Mouse (Mus musculus): ENCODE measurements at regions not wholly inside any gene's neighbourhood (a gene's known extent, or its start where the extent isn't known, plus 50 kb on each side); places are given as distances from the start of the nearest gene placed in this dataset.

DNA sequence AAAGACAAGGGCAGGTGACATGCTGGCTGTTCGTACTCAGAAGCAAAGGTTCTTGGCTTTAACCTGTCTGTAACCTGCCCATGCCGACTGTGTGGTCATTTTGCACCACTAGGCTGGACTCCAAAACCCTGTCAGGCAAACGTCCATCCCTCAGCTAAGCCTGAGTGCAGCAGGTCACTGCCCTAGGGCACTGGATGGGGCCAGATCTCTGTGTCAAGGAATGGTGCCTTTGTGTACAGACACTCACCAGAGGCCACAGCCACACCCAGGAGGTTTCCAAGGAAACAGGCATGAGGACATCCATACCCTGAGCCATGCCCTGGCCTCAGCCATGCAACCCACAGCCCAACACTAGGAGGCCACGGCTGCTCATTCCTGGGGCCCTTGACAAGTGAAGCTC, 149.7 kb upstream of the Cdh4 start:
- in situ Hi-C loops (cut with MboI; ENCODE audit: unreplicated experiment in 2 of 2) = no loop called here

GRCm38 (mm10) chr2:179293114-179293513, 149.1 kb upstream of the Cdh4 start:
- in situ Hi-C loops (cut with MboI; ENCODE audit: unreplicated experiment in 2 of 2) = no loop called here

DNA sequence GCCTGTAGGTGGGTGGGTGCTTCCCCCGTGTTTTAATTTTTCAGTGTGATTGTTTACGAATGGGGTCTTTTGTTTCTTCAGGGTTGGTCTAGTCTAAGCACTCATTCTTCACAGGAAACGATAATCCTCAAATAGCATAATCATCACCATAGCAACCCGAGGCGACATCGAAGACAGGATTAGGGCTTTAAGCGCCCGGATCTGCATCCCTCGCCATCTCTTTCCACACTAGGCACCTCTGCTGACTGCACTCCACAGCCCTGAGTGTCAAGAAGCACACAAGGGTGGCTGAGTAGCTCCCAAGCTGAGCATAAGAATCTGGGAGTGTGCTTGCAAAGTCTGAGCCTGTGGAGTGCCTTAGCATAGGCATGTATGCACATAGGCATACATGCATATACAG, 145.2 kb upstream of the Cdh4 start:
- in situ Hi-C loops (cut with MboI; ENCODE audit: unreplicated experiment in 2 of 2) = no loop called here

GRCm38 (mm10) chr2:179303765-179304164, 138.5 kb upstream of the Cdh4 start:
- in situ Hi-C loops (cut with MboI; ENCODE audit: unreplicated experiment in 2 of 2) = no loop called here

DNA sequence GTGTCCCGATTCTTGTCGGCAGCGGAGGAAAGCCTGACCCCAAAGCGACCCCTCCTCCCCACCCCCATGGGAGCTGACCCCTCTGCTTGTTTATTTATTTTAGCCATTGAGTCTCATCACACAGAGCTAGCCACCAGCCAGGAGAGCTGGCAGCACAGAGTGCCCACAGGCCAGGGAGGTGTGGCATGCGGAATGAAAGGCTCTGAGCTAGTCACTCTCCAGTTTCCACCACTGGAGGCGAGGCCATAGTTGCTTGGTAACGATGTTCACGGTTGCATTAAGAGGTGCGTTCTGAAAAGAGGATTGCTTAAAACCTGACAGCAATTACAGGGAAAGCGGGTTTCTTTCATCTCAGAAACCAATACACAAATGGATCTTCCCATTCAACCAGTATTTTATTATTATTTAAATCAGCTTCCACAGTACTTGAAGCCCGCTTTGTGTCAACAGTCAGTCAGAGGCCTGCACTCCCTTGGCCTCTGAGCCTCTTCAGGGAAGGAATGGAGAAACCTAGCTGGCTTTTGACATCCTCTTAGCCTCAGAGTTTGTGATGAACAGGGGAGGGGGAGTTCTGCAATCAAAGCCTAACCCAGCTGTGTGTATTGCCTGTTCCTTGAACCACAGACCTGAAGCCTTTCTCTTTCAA, 134.8 kb upstream of the Cdh4 start:
- in situ Hi-C loops (cut with MboI; ENCODE audit: unreplicated experiment in 2 of 2) = no loop called here

- in situ Hi-C loops (cut with MboI; ENCODE audit: unreplicated experiment in 2 of 2) = no loop called here
These were observed 134.3 kb upstream of the Cdh4 start for GRCm38 (mm10) chr2:179307932-179308303.

- in situ Hi-C loops (cut with MboI; ENCODE audit: unreplicated experiment in 2 of 2) = no loop called here
These were observed 124.2 kb upstream of the Cdh4 start for GRCm38 (mm10) chr2:179318046-179318445.

GRCm38 (mm10) chr2:179325242-179325641, 117.0 kb upstream of the Cdh4 start:
- in situ Hi-C loops (cut with MboI; ENCODE audit: unreplicated experiment in 2 of 2) = no loop called here

DNA sequence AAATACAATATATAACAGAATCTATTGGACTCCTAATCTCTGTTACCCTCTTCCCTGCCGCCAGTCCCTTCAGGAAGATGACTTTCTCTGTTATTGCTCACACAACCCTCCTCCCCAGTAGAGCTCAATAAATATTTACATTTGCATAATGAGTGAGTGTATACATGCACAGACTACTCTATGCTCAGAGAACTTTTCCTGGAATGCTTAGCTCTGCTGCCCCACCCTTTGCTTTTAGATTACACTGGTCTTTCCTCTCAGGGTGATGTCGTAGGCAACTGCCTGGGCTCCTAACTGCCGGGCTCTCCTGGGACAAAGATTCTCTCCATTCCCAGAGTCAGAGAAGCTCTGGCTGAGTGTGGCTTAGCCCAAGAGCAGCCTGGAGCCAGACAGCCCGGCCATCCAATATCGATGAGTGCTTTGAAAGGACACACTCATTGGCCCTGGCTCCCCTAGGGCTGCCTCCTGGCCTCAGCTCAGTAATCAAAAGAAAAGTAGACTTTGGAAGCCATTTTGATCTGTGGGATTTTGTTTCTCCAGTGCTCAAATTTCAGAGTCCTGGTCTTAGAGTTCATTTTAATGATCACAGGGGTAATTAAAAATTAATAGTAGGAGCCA, 109.2 kb upstream of the Cdh4 start:
- in situ Hi-C loops (cut with MboI; ENCODE audit: unreplicated experiment in 2 of 2) = no loop called here

GRCm38 (mm10) chr2:179333587-179333986, 108.6 kb upstream of the Cdh4 start:
- in situ Hi-C loops (cut with MboI; ENCODE audit: unreplicated experiment in 2 of 2) = no loop called here

GRCm38 (mm10) chr2:179336235-179336634, 106.0 kb upstream of the Cdh4 start:
- in situ Hi-C loops (cut with MboI; ENCODE audit: unreplicated experiment in 2 of 2) = no loop called here

DNA sequence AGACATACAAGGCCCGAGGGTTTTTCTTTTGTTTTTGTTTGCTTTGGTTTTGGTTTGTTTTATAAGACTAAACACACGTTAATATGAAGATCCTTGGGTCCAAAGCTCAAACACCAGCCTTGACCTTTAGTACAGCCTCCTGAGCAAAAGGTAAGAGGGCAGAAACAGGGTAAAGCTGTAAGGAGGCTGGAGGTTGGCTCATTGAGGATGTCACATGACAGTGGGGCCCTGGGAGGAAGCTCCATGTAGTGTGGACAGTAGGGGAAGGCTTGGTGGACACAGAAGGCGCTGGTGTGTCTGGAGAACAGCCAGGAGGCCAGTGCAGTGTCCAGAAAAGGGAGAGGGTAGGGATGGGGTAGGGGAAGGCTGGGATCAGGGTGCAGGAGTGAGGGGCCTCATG, 89.6 kb upstream of the Cdh4 start:
- in situ Hi-C loops (cut with MboI; ENCODE audit: unreplicated experiment in 2 of 2) = no loop called here

DNA sequence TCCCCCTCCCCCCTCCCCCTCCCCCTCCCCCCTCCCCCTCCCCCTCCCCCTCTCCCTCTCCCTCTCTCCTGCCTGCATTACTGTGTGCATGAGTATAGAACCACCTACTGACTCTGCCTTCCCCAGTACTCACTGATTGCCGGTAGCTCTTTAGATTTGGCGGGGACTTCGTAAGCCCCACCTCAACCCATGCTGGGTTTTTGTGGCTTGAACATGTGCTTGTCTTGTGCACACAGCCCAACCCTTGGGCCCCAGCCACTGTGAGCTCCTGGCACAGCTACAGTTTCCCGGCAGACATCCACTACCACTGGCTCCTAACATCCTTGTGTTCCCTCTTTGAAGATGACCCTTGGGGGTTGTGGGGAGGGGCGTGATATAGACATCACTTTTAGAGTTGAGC, 87.4 kb upstream of the Cdh4 start:
- in situ Hi-C loops (cut with MboI; ENCODE audit: unreplicated experiment in 2 of 2) = no loop called here

GRCm38 (mm10) chr2:179370882-179371546, 71.2 kb upstream of the Cdh4 start:
- in situ Hi-C loops (cut with MboI; ENCODE audit: unreplicated experiment in 2 of 2) = no loop called here

GRCm38 (mm10) chr2:179371553-179371952, 70.7 kb upstream of the Cdh4 start:
- in situ Hi-C loops (cut with MboI; ENCODE audit: unreplicated experiment in 2 of 2) = no loop called here

DNA sequence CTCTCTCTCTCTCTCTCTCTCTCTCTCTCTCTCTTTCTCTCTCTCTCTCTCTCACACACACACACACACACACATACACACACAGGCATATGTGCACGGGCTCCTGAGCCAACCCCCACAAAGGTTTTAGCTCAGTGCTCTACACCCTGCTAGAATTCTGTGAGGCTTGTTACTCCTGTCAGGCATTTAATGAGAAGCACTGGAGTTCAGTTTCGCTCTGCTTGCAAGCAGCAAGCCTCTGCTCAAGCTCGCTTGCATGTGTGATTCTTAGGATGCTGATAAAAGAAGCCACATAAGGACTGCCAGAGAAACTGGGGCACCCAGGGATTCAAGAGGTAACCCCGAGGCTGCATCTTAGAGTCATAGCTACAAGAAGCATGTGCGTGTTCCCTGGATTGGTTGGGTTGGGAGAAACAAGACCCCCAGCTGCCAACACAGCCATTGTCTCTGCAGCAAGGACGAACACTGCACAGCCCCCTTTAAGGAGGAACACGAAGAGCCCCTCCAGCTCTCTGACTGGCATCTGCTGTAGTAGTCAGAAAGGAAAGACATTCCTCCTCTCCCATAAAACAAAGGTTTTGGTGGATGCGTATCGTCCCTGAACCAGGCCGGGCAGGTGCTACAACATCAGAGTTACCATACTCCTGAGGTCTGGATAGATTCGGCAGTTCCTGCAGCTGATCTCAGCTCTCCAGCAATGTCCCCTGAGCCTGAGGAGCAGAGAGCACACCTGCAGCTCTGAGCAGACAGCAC, 62.4 kb upstream of the Cdh4 start:
- in situ Hi-C loops (cut with MboI; ENCODE audit: unreplicated experiment in 2 of 2) = no loop called here

- in situ Hi-C loops (cut with MboI; ENCODE audit: unreplicated experiment in 2 of 2) = no loop called here
These were observed 61.9 kb upstream of the Cdh4 start for GRCm38 (mm10) chr2:179380444-179380705.

DNA sequence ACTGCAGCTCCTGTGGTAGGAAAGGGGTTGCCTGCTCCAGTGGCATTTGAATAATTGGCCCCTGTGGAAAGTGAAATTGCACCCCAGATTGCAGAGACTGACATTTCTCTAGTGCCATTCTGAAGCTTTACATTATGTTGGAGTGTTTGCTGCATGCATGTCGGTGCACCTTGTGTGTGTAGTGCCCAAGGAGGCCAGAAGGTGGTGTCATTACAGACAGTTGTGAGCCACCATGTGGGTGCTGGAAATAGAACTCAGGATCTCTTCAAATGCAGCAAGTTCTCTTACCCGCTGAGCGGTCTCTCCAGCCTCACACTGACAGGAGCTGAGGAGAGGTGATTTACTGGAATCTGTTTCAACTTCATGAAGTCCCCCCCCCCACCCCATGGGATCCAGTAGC, 60.3 kb upstream of the Cdh4 start:
- in situ Hi-C loops (cut with MboI; ENCODE audit: unreplicated experiment in 2 of 2) = no loop called here

- in situ Hi-C loops (cut with MboI; ENCODE audit: unreplicated experiment in 2 of 2) = no loop called here
These were observed 59.6 kb upstream of the Cdh4 start for GRCm38 (mm10) chr2:179382594-179382993.

DNA sequence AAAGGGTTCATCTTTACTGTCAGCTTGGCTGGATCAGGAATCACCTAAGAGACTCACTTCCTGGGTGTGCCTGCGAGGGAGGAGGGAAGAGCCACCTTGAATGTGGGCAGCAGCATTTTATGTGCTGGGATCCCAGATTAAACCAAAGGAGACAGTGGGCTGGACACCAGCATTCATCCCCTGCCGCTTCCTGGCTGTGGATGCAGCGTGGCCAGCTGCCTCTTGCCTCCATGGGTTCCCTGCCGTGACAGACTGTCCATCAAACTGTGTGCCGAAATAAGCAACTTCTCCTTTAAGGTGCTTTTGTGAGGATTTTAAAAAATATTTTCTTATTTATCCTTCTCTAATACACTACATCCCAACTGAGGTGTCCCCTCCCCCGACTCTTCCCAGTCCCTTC, 55.4 kb upstream of the Cdh4 start:
- in situ Hi-C loops (cut with MboI; ENCODE audit: unreplicated experiment in 2 of 2) = no loop called here

GRCm38 (mm10) chr2:179390486-179390885, 51.7 kb upstream of the Cdh4 start:
- in situ Hi-C loops (cut with MboI; ENCODE audit: unreplicated experiment in 2 of 2) = no loop called here

- in situ Hi-C loops (cut with MboI; ENCODE audit: unreplicated experiment in 2 of 2) = no loop called here
These were observed 51.2 kb upstream of the Cdh4 start for GRCm38 (mm10) chr2:179390924-179391461.

Data from v-Abl transformed pro-B cells (cell line).